Mouse (Mus musculus) embryonic fibroblast, embryonic 13.5 days (primary cell): Measurements from ENCODE around the gene Calhm2.

Source experiments
- CTCF ChIP-seq: IDR thresholded peaks from 2 replicates; pipeline ENCODE4 v1.5.1; 2011; ENCODE audit warnings: mild to moderate bottlenecking, control low read depth, low read length, moderate library complexity, borderline replicate concordance; ENCODE audit not compliant: insufficient read depth
- POLR2A ChIP-seq: IDR thresholded peaks from 2 replicates; pipeline ENCODE4 v1.6.1; 2011; ENCODE audit warnings: low read depth, mild to moderate bottlenecking, control low read depth, low read length, moderate library complexity

- no peak for TF ChIP-seq POLR2A
- no peak for TF ChIP-seq CTCF
Observed at GRCm38 (mm10) chr19:47152062-47152369, 13.9 kb upstream of the Calhm2 start.
